Mouse (Mus musculus): Measurements from ENCODE around the gene Ddi2. TPM values are rescaled to one million over a fixed set of nuclear protein-coding genes. Genes with fewer than 3 reads are reported as not detected.

Gene Ddi2
- polyA plus RNA-seq, 1 experiment: 21.1 TPM

GRCm38 (mm10) chr4:141669898-141670712 lies 53.1 kb downstream of the Ddi2 start:
- TF ChIP-seq CTCF (IDR thresholded peaks at IDR 0.05; ENCODE audit: borderline replicate concordance, insufficient read depth, low read depth, low read length) (no peak), POLR2A (IDR thresholded peaks at IDR 0.05; ENCODE audit: borderline replicate concordance, insufficient read depth, low read length) (no peak)
- H3K4me1 ChIP-seq (ENCODE audit: control insufficient read depth, insufficient read depth, low read length): peaks cover under 1% of the 10 kb centered on the region; the same call in 1 of the 2 replicates
- H3K4me3 ChIP-seq (replicated peaks; ENCODE audit: insufficient read depth, low read depth, low read length): no peak overlapping the region
- DNase-seq: peak in 1 of 2 experiments; percentile 31
- H3K27me3 ChIP-seq (ENCODE audit: control insufficient read depth, insufficient read depth, low read length): no peaks in the 10 kb centered on the region
- WGBS: 85% methylated on average over 18 of the region's 18 CpGs
- H3K27ac ChIP-seq (ENCODE audit: insufficient read depth, low read length): no peak overlapping the region

GRCm38 (mm10) chr4:141664799-141665198 lies 58.4 kb downstream of the Ddi2 start, which contains the start of gene Plekhm2:
Plekhm2 (minus strand) TSS chr4:141664899.
- Histone ChIP-seq H3K4me3 (replicated peaks; ENCODE audit: insufficient read depth, low read depth, low read length) (peak within 1 kb of the TSS; percentile 94), H3K4me1 (ENCODE audit: control insufficient read depth, insufficient read depth, low read length) (peaks cover 7% of the 10 kb centered on the region), H3K27me3 (ENCODE audit: control insufficient read depth, insufficient read depth, low read length) (no peaks in the 10 kb centered on the region), H3K27ac (ENCODE audit: insufficient read depth, low read length) (peak within 1 kb of the TSS; percentile 87)
- TF ChIP-seq CTCF (IDR thresholded peaks at IDR 0.05; ENCODE audit: borderline replicate concordance, insufficient read depth, low read depth, low read length) (no peak), POLR2A (IDR thresholded peaks at IDR 0.05; ENCODE audit: borderline replicate concordance, insufficient read depth, low read length) (no peak)
- no peak for DNase-seq
- WGBS: 41% methylated on average over 8 of the region's 8 CpGs

- H3K4me3 ChIP-seq (replicated peaks; ENCODE audit: insufficient read depth, low read depth, low read length): peak overlapping the region; percentile 94
- H3K27me3 ChIP-seq (ENCODE audit: control insufficient read depth, insufficient read depth, low read length): no peaks in the 10 kb centered on the region
- H3K27ac ChIP-seq (ENCODE audit: insufficient read depth, low read length): peak overlapping the region; percentile 87
- 2% methylated on average over 49 of the region's 60 CpGs for WGBS
- DNase-seq: peak; percentile 81 to 83
- TF ChIP-seq CTCF (IDR thresholded peaks at IDR 0.05; ENCODE audit: borderline replicate concordance, insufficient read depth, low read depth, low read length) (no peak), POLR2A (IDR thresholded peaks at IDR 0.05; ENCODE audit: borderline replicate concordance, insufficient read depth, low read length) (peak; percentile 57)
- H3K4me1 ChIP-seq (ENCODE audit: control insufficient read depth, insufficient read depth, low read length): peaks cover 8% of the 10 kb centered on the region
Observed at GRCm38 (mm10) chr4:141664011-141664745, 59.0 kb downstream of the Ddi2 start.

GRCm38 (mm10) chr4:141663122-141663931 lies 59.9 kb downstream of the Ddi2 start:
- WGBS: 2% methylated on average over 47 of the region's 47 CpGs
- peaks cover 16% of the 10 kb centered on the region for H3K4me1 ChIP-seq (ENCODE audit: control insufficient read depth, insufficient read depth, low read length)
- H3K27me3 ChIP-seq (ENCODE audit: control insufficient read depth, insufficient read depth, low read length): no peaks in the 10 kb centered on the region
- TF ChIP-seq CTCF (IDR thresholded peaks at IDR 0.05; ENCODE audit: borderline replicate concordance, insufficient read depth, low read depth, low read length): no peak
- no peak for TF ChIP-seq POLR2A (IDR thresholded peaks at IDR 0.05; ENCODE audit: borderline replicate concordance, insufficient read depth, low read length)
- H3K4me3 ChIP-seq (replicated peaks; ENCODE audit: insufficient read depth, low read depth, low read length): peak overlapping the region; percentile 94
- peak; percentile 38 to 59 for DNase-seq
- 0 out of 2 replicates have a peak overlapping the region, but pooled peaks have one; percentile 8 for H3K27ac ChIP-seq (ENCODE audit: insufficient read depth, low read length)

- H3K27ac ChIP-seq (ENCODE audit: insufficient read depth, low read length): no peak overlapping the region
- H3K27me3 ChIP-seq (ENCODE audit: control insufficient read depth, insufficient read depth, low read length): no peaks in the 10 kb centered on the region
- H3K4me3 ChIP-seq (replicated peaks; ENCODE audit: insufficient read depth, low read depth, low read length): no peak overlapping the region
- peaks cover 32% of the 10 kb centered on the region for H3K4me1 ChIP-seq (ENCODE audit: control insufficient read depth, insufficient read depth, low read length)
- DNase-seq: no peak
- no peak for TF ChIP-seq POLR2A (IDR thresholded peaks at IDR 0.05; ENCODE audit: borderline replicate concordance, insufficient read depth, low read length)
- TF ChIP-seq CTCF (IDR thresholded peaks at IDR 0.05; ENCODE audit: borderline replicate concordance, insufficient read depth, low read depth, low read length): no peak
- 74% methylated on average over 11 of the region's 11 CpGs for WGBS
Observed at GRCm38 (mm10) chr4:141660884-141661283, 62.3 kb downstream of the Ddi2 start.

GRCm38 (mm10) chr4:141659739-141660138 lies 63.5 kb downstream of the Ddi2 start:
- H3K4me3 ChIP-seq (replicated peaks; ENCODE audit: insufficient read depth, low read depth, low read length): no peak overlapping the region
- DNase-seq: no peak
- WGBS: 58% methylated on average over 4 of the region's 4 CpGs
- TF ChIP-seq CTCF (IDR thresholded peaks at IDR 0.05; ENCODE audit: borderline replicate concordance, insufficient read depth, low read depth, low read length): no peak
- TF ChIP-seq POLR2A (IDR thresholded peaks at IDR 0.05; ENCODE audit: borderline replicate concordance, insufficient read depth, low read length): no peak
- no peak overlapping the region for H3K27ac ChIP-seq (ENCODE audit: insufficient read depth, low read length)
- no peaks in the 10 kb centered on the region for H3K27me3 ChIP-seq (ENCODE audit: control insufficient read depth, insufficient read depth, low read length)
- H3K4me1 ChIP-seq (ENCODE audit: control insufficient read depth, insufficient read depth, low read length): peaks cover 31% of the 10 kb centered on the region

GRCm38 (mm10) chr4:141658846-141659484 lies 64.3 kb downstream of the Ddi2 start:
- peak in 1 of 2 experiments; percentile 31 for DNase-seq
- peaks cover 36% of the 10 kb centered on the region for H3K4me1 ChIP-seq (ENCODE audit: control insufficient read depth, insufficient read depth, low read length)
- H3K27me3 ChIP-seq (ENCODE audit: control insufficient read depth, insufficient read depth, low read length): no peaks in the 10 kb centered on the region
- TF ChIP-seq POLR2A (IDR thresholded peaks at IDR 0.05; ENCODE audit: borderline replicate concordance, insufficient read depth, low read length) (no peak), CTCF (IDR thresholded peaks at IDR 0.05; ENCODE audit: borderline replicate concordance, insufficient read depth, low read depth, low read length) (no peak)
- no peak overlapping the region for H3K4me3 ChIP-seq (replicated peaks; ENCODE audit: insufficient read depth, low read depth, low read length)
- 55% methylated on average over 6 of the region's 6 CpGs for WGBS
- no peak overlapping the region for H3K27ac ChIP-seq (ENCODE audit: insufficient read depth, low read length)
